Comparison of ENCODE assay signal across 3 mouse cellular contexts in the genomic region with DNA sequence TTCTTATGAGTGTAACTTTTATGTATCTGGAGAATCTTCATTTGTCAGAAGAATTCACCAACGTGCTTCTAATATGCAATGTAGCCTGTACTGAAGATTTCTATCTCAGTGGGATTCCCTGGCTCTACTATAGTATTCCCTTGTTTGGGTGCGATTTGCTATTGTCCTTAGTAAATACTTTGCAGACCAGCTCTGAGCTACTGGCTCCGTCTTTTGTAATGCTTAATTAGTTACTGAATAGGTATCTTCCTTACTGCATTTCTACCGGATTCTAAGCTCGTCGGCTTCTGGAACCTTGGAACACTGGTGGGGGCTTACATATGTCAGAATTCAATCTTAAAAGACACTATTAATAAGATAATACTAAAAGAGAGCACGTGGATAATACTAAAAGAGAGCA.
DNase-seq lines count a peak whose midpoint lies in the region.

No protein-coding gene starts in this region.

- DNase-seq in ES-CJ7 (ENCODE audit: low read depth, low spot score) = peak; percentile 52
- DNase-seq in R1 (ENCODE audit: low read depth, low spot score) = peak; percentile 83
- peak; percentile 63 for DNase-seq in ZHBTc4 (ENCODE audit: low read depth, low spot score)
